Mouse (Mus musculus) cerebellum, adult 2 months (tissue): Measurements from ENCODE around the gene Mtg2.

Experiments
- CTCF ChIP-seq: fragments of 200-500 bp; IDR thresholded peaks from 2 replicates; pipeline ENCODE4 v1.5.1; 2011; ENCODE audit warnings: low read depth, mild to moderate bottlenecking, control low read depth, low read length, moderate library complexity, borderline replicate concordance; ENCODE audit not compliant: insufficient read depth
- POLR2A ChIP-seq: fragments of 200-500 bp; IDR thresholded peaks from 2 replicates; pipeline ENCODE4 v1.6.1; 2011; ENCODE audit warnings: low read length, control low read depth, borderline replicate concordance; ENCODE audit not compliant: insufficient read depth

DNA sequence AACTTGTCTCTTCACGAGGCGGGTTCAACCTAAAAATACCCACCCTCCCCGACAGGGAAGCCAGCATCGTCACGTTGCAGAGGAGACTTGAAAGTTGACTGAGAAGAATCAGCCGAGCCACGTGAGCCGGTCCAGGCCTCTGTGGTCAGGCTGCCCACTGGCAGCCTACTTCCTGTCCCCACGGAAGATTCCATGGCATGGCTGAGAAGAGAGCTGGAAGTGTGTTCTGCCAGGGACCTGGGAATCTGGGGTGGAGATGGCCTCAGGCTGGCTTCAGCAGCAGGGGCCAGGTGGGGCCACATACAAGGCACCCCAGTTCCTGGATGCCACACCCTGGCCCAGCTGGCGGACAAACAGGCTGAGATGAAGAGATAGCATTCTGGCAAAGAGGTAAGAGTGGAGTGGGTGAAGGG is 45.7 kb downstream of the Mtg2 start:
- TF ChIP-seq CTCF (no peak), POLR2A (no peak)
